Mouse (Mus musculus) myocyte (in vitro differentiated cells): ENCODE data around the gene Ndel1.

Experiments used
- MYOD1 ChIP-seq, 3 experiments: IDR thresholded peaks; one replicate each; pipeline ENCODE4 v1.6.1; 2011; ENCODE audit warnings: control low read depth in 2 of 3, low read depth in 2 of 3, mild to moderate bottlenecking in 2 of 3, moderate library complexity in 1 of 3; ENCODE audit not compliant: insufficient read length in 2 of 3, control insufficient read depth in 1 of 3
- POLR2A ChIP-seq: IDR thresholded peaks from one replicate; pipeline ENCODE4 v1.6.1; 2011; ENCODE audit warnings: low read depth, mild to moderate bottlenecking, control low read depth, moderate library complexity; ENCODE audit not compliant: insufficient read length
- REST ChIP-seq: IDR thresholded peaks from one replicate; pipeline ENCODE4 v1.6.1; 2011; ENCODE audit warnings: mild to moderate bottlenecking, control low read depth, moderate library complexity; ENCODE audit not compliant: insufficient read depth, insufficient read length
- SRF ChIP-seq: IDR thresholded peaks from one replicate; pipeline ENCODE4 v1.6.1; 2011; ENCODE audit warnings: low read depth; ENCODE audit not compliant: control insufficient read depth, insufficient read length
- TCF12 ChIP-seq: IDR thresholded peaks from one replicate; pipeline ENCODE4 v1.6.1; 2011; ENCODE audit warnings: mild to moderate bottlenecking, control low read depth; ENCODE audit not compliant: poor library complexity, insufficient read depth, severe bottlenecking
- TCF3 ChIP-seq: IDR thresholded peaks from one replicate; pipeline ENCODE4 v1.6.1; 2011; ENCODE audit warnings: low read depth, control low read depth; ENCODE audit not compliant: insufficient read length
- USF1 ChIP-seq: IDR thresholded peaks from one replicate; pipeline ENCODE4 v1.6.1; 2011; ENCODE audit warnings: low read depth, mild to moderate bottlenecking, control low read depth, moderate library complexity

- no peak for TF ChIP-seq POLR2A
- TF ChIP-seq USF1 = no peak
- no peak for TF ChIP-seq TCF12
- no peak for TF ChIP-seq TCF3
- no peak for TF ChIP-seq MYOD1 (IDR thresholded peaks at IDR 0.05; ENCODE audit: control insufficient read depth in 1 of 3, insufficient read length in 2 of 3, low read depth in 2 of 3)
- no peak for TF ChIP-seq REST
- TF ChIP-seq SRF = no peak
These were observed 27.1 kb upstream of the Ndel1 start for GRCm38 (mm10) chr11:68898790-68899189.
